Mouse (Mus musculus) neural tube, embryonic 12.5 days (tissue): ENCODE data around the gene Cdx2. TPM values are rescaled to one million over a fixed set of nuclear protein-coding genes. Genes with fewer than 3 reads are reported as not detected.

Experiments
- ATAC-seq: fragments of 200-750 bp; cut with Nextera tagmentation; 2 replicates; pipeline ENCODE4 v1.8.0; 2017; ENCODE audit warnings: low read depth, mild to moderate bottlenecking, moderate TSS enrichment, moderate library complexity; ENCODE audit not compliant: low FRiP score
- H3K27ac ChIP-seq: fragments of 300-500 bp; sonication (generic); 2 replicates; pipeline ENCODE4 v1.5.1; 2016
- H3K27me3 ChIP-seq: fragments of 300-500 bp; sonication (generic); replicated peaks from 2 replicates; pipeline ENCODE4 v1.6.1; 2016; ENCODE audit warnings: mild to moderate bottlenecking
- H3K36me3 ChIP-seq: fragments of 300-500 bp; sonication (generic); 2 replicates; pipeline ENCODE4 v1.6.1; 2016; ENCODE audit warnings: mild to moderate bottlenecking
- H3K4me1 ChIP-seq: fragments of 300-500 bp; sonication (generic); 2 replicates; pipeline ENCODE4 v1.6.1; 2016
- H3K4me2 ChIP-seq: fragments of 300-500 bp; sonication (generic); replicated peaks from 2 replicates; pipeline ENCODE4 v1.6.1; 2016; ENCODE audit warnings: mild to moderate bottlenecking
- H3K4me3 ChIP-seq: fragments of 300-500 bp; sonication (generic); 2 replicates; pipeline ENCODE4 v1.5.1; 2016
- H3K9ac ChIP-seq: fragments of 300-500 bp; sonication (generic); 2 replicates; pipeline ENCODE4 v1.6.1; 2016; ENCODE audit warnings: mild to moderate bottlenecking
- H3K9me3 ChIP-seq: fragments of 300-500 bp; sonication (generic); 2 replicates; pipeline ENCODE4 v1.6.1; 2016; ENCODE audit warnings: mild to moderate bottlenecking
- WGBS: fragments of 180-500 bp; shearing (Covaris S2); methylation state at CpG from one replicate; pipeline ENCODE4 v1.1.7; 2016; 5-methylcytosine and 5-hydroxymethylcytosine counted together
- polyA plus RNA-seq: library from polyadenylated mRNA; unstranded; fragments of >200 nt; fragmentation: Nextera tagmentation; extraction: Ambion mirVana; gene quantifications from 2 replicates; pipeline ENCODE4 v1.2.1, GENCODE M21; 2016

The Cdx2 gene
- polyA plus RNA-seq: not detected in 2 replicates

DNA sequence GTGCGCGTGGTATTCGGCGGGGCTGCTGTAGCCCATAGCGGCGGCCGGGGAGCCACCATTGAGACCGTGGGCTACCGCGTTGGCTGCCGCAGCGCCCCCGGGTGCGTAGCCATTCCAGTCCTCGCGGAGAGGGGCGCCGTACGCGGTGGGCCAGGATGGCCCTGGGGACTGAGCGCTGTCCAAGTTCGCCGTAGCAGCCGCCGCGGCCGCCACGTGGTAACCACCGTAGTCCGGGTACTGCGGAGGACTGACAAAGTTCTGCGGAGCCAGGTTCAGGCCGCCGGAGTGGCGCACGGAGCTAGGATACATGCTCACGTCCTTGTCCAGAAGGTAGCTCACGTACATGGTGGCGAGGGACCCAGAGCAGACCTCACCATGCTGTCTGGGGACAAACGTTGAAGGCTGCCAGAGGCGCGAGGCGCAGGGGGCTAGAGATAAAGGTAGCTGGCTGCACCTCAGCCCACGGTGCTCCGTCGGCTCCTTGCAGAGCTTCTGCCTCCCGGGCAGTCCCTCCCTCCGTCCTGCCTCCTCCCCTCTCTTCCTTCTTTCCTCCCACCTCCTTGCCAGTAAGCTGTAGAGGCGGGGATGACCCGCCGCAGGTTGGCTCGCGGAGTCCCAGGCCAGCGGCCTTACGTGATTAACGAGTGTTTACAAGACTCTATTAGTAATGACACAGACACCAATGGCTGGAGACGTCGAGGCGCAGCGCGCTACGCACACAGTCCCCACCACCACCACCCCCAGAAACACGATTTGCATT is at the start of gene Cdx2:
Gene Cdx2 (minus strand): TSS at position 633 of the 760 bp plus-strand sequence.
- H3K4me1 ChIP-seq: peaks cover 24% of the 10 kb centered on the region
- no peak within 1 kb of the TSS for H3K9ac ChIP-seq
- H3K4me2 ChIP-seq: peak within 1 kb of the TSS; percentile 33
- no peak within 1 kb of the TSS for H3K27ac ChIP-seq
- under 1% methylated on average over 63 of the region's 63 CpGs for WGBS
- peaks cover 99% of the 10 kb centered on the region for H3K27me3 ChIP-seq
- H3K36me3 ChIP-seq: no peaks in the 10 kb centered on the region
- ATAC-seq: no peak
- no peaks in the 10 kb centered on the region for H3K9me3 ChIP-seq
- peak within 1 kb of the TSS; percentile 15; the same call in 1 of the 2 replicates for H3K4me3 ChIP-seq

DNA sequence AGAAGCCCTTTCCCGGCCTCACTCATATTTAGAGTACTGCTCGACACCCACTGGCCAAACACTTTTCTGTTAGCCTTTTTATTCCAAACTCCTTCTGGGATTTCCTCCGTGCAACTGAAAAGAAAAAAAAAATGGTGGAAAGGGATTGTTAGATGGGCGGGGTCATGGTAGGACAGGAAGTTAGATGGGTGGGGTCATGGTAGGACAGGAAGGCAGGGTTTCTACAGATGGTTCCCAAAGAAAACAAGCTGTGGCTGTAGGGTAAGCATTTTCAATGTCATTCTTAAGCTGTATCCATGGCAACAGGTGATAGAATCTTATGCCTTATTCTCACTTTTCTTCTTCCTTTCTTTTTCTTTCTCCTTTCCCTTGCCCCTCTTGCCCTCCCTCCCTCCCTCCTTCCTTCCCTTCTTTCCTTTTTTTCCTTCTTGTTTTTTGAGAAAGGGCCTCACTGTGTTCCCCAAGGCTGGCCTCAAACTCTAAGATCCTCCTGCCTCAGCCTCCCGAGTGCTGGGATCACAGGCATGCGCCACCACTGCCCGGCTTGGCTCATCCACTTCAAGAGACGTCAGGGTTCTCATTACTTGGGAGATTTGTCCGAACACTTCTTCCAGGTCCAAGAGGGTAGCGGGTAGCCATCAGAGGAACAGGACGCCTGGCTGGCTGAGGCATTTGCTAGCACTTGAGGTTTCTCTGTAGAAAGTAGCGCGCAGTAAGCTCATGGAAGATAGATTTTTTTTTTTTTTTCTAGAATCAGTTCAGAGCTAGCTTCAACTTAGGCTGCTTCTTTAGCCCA is 49.4 kb upstream of the Cdx2 start:
- Histone ChIP-seq H3K4me3 (no peak overlapping the region), H3K27me3 (no peaks in the 10 kb centered on the region), H3K9me3 (no peaks in the 10 kb centered on the region), H3K4me1 (no peaks in the 10 kb centered on the region), H3K27ac (no peak overlapping the region), H3K4me2 (no peak overlapping the region), H3K36me3 (no peaks in the 10 kb centered on the region), H3K9ac (no peak overlapping the region)
- WGBS: 95% methylated on average over 13 of the region's 13 CpGs
- no peak for ATAC-seq

DNA sequence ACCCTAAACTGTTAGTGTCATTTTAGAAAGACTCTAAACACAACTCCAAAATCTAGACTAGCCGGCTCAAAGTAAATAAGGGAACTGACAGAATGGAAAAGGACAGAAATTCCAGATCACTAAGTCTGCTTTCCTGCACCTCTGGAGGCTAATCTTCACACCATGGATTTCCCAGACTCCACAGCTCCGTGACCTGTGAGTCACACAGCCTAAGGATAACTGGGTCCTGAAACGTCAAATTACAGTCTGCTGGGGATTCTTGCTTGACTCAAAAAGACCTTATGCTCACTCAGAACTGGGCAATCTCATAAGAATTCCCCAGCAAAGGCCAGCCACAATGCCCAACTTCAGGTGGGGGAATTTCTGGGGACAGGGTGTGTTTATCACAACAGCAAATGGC is 48.7 kb upstream of the Cdx2 start:
- Histone ChIP-seq H3K27me3 (no peaks in the 10 kb centered on the region), H3K4me3 (no peak overlapping the region), H3K27ac (no peak overlapping the region), H3K4me1 (no peaks in the 10 kb centered on the region), H3K9me3 (no peaks in the 10 kb centered on the region), H3K9ac (no peak overlapping the region), H3K36me3 (no peaks in the 10 kb centered on the region), H3K4me2 (no peak overlapping the region)
- WGBS: 88% methylated on average over 3 of the region's 3 CpGs
- ATAC-seq: no peak

DNA sequence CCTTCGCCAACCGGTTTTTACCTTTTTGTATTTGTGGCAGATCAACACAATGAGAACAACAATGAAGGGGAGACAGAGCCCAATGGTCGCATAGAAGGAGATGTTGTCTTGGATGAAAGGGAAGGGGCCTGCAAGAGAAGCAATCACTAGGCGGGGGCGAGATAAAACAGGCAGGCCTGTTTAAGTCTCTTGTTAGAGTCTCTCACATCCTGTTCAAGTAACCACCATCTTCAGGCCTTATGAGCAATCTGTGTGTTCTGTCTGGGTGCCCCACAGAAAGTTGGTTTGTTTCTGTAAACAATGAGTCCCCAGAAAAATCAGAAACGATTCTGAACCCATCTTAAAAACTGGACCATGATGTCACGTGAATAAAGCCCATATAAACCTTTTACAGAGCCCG is 47.9 kb upstream of the Cdx2 start:
- no peak for ATAC-seq

GRCm38 (mm10) chr5:147354161-147354780 is 47.2 kb upstream of the Cdx2 start:
- Histone ChIP-seq H3K27me3 (no peaks in the 10 kb centered on the region), H3K36me3 (no peaks in the 10 kb centered on the region), H3K4me1 (no peaks in the 10 kb centered on the region), H3K4me3 (no peak overlapping the region), H3K4me2 (no peak overlapping the region), H3K9ac (no peak overlapping the region), H3K9me3 (no peaks in the 10 kb centered on the region), H3K27ac (no peak overlapping the region)
- 69% methylated on average over 17 of the region's 17 CpGs for WGBS
- no peak for ATAC-seq

More for the DNA sequence above, 47.9 kb upstream of the Cdx2 start:
- WGBS: 81% methylated on average over 8 of the region's 8 CpGs
- Histone ChIP-seq H3K4me1 (no peaks in the 10 kb centered on the region), H3K9ac (no peak overlapping the region), H3K4me2 (no peak overlapping the region), H3K27me3 (no peaks in the 10 kb centered on the region), H3K36me3 (no peaks in the 10 kb centered on the region), H3K27ac (no peak overlapping the region), H3K4me3 (no peak overlapping the region), H3K9me3 (no peaks in the 10 kb centered on the region)

DNA sequence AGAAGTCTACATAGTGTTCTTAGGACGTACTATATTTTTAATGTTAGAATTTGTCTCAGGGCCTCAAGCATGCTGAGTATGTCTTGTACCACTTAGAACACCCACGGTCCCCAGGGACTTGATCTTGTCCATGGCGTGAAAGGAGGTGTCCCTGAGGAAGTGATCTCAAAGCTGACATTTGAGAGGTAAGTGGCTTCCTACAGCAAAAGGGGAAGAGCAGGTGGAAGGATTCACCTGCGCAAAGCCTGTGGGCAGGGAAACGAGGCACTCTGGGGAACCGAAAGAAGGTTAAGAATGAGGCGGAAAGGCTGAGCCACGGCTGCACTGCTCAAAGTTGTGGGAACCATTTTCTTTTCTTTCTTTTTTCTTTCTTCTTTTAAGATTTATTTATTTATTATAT is 44.9 kb upstream of the Cdx2 start:
- WGBS: 88% methylated on average over 8 of the region's 8 CpGs
- ATAC-seq: no peak
- no peak overlapping the region for H3K4me2 ChIP-seq
- no peaks in the 10 kb centered on the region for H3K36me3 ChIP-seq
- no peak overlapping the region for H3K9ac ChIP-seq
- no peaks in the 10 kb centered on the region for H3K9me3 ChIP-seq
- no peak overlapping the region for H3K27ac ChIP-seq
- no peak overlapping the region for H3K4me3 ChIP-seq
- H3K4me1 ChIP-seq: no peaks in the 10 kb centered on the region
- no peaks in the 10 kb centered on the region for H3K27me3 ChIP-seq

DNA sequence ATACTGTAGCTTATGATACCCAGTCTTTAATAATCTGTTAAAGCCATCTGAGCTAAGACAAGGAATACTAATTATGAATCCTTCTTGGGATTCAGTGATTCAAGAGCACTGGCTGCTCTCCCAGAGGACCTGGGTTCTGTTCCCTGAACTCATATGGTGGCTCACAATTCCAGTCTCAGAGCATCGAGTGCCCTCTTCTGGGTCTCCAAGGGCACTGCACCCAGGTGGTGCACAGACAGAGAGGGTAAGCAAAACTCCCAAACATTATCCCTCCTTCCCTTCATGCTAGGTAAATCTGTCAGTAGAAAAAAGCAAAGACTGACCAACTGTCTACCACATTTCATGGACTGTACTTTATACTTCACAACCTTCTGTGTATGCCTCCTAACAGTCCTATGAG is 38.9 kb upstream of the Cdx2 start:
- no peaks in the 10 kb centered on the region for H3K27me3 ChIP-seq
- 73% methylated on average over 1 of the region's 1 CpGs for WGBS
- H3K27ac ChIP-seq: no peak overlapping the region
- no peaks in the 10 kb centered on the region for H3K9me3 ChIP-seq
- ATAC-seq: no peak
- no peak overlapping the region for H3K4me3 ChIP-seq
- no peaks in the 10 kb centered on the region for H3K4me1 ChIP-seq
- H3K9ac ChIP-seq: no peak overlapping the region
- no peaks in the 10 kb centered on the region for H3K36me3 ChIP-seq
- H3K4me2 ChIP-seq: no peak overlapping the region

- Histone ChIP-seq H3K4me3 (no peak overlapping the region), H3K4me1 (no peaks in the 10 kb centered on the region), H3K9ac (0 out of 2 replicates have a peak overlapping the region, but pooled peaks have one; percentile 9), H3K36me3 (no peaks in the 10 kb centered on the region), H3K9me3 (no peaks in the 10 kb centered on the region), H3K4me2 (no peak overlapping the region), H3K27ac (no peak overlapping the region), H3K27me3 (no peaks in the 10 kb centered on the region)
- ATAC-seq: no peak
- WGBS: 88% methylated on average over 10 of the region's 10 CpGs
Measured at GRCm38 (mm10) chr5:147343904-147344303, 36.8 kb upstream of the Cdx2 start.

GRCm38 (mm10) chr5:147342901-147343300 is 35.8 kb upstream of the Cdx2 start:
- 89% methylated on average over 6 of the region's 6 CpGs for WGBS

GRCm38 (mm10) chr5:147340741-147341414 is 33.8 kb upstream of the Cdx2 start:
- 66% methylated on average over 13 of the region's 13 CpGs for WGBS
- no peak overlapping the region for H3K4me2 ChIP-seq
- no peaks in the 10 kb centered on the region for H3K4me1 ChIP-seq
- ATAC-seq: no peak
- no peaks in the 10 kb centered on the region for H3K27me3 ChIP-seq
- H3K9me3 ChIP-seq: no peaks in the 10 kb centered on the region
- no peak overlapping the region for H3K4me3 ChIP-seq
- no peak overlapping the region for H3K27ac ChIP-seq
- H3K9ac ChIP-seq: no peak overlapping the region
- no peaks in the 10 kb centered on the region for H3K36me3 ChIP-seq

More at GRCm38 (mm10) chr5:147342901-147343300, 35.8 kb upstream of the Cdx2 start:
- Histone ChIP-seq H3K4me3 (no peak overlapping the region), H3K4me2 (no peak overlapping the region), H3K36me3 (no peaks in the 10 kb centered on the region), H3K4me1 (no peaks in the 10 kb centered on the region), H3K27ac (no peak overlapping the region), H3K9ac (no peak overlapping the region), H3K27me3 (no peaks in the 10 kb centered on the region), H3K9me3 (no peaks in the 10 kb centered on the region)
- ATAC-seq: no peak

DNA sequence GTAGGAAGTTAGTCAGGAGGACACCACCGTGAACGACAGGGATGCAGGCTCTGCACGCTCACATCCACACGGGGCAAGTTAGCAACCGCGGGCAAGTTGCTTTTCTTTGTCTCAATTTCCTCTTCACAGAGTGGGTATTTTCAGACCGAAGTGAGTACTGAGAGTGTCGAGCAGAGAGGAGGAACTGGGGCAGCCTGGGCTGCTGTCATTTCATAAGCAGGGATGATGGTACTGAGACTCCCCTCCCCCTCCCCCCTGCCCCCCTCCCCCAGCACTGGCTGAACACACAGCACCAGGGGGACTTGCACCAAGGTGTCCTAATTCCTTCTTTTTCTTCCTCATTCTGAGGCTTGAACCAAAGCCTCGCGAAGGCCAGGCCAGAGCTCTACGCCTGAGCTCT is 32.5 kb upstream of the Cdx2 start:
- 88% methylated on average over 11 of the region's 11 CpGs for WGBS
- H3K4me3 ChIP-seq: no peak overlapping the region
- H3K9me3 ChIP-seq: no peaks in the 10 kb centered on the region
- H3K4me1 ChIP-seq: no peaks in the 10 kb centered on the region
- no peak overlapping the region for H3K9ac ChIP-seq
- no peak overlapping the region for H3K27ac ChIP-seq
- no peak for ATAC-seq
- no peaks in the 10 kb centered on the region for H3K36me3 ChIP-seq
- no peak overlapping the region for H3K4me2 ChIP-seq
- no peaks in the 10 kb centered on the region for H3K27me3 ChIP-seq

- Histone ChIP-seq H3K27me3 (no peaks in the 10 kb centered on the region), H3K4me3 (no peak overlapping the region), H3K4me1 (no peaks in the 10 kb centered on the region), H3K4me2 (no peak overlapping the region), H3K27ac (no peak overlapping the region), H3K9ac (no peak overlapping the region), H3K36me3 (no peaks in the 10 kb centered on the region), H3K9me3 (no peaks in the 10 kb centered on the region)
- 66% methylated on average over 9 of the region's 9 CpGs for WGBS
- ATAC-seq: no peak
Measured at GRCm38 (mm10) chr5:147338967-147339366, 31.9 kb upstream of the Cdx2 start.
